Mouse (Mus musculus) urinary bladder, postnatal 36 days (tissue): ENCODE measurements at regions not wholly inside any gene's neighbourhood (a gene's known extent, or its start where the extent isn't known, plus 50 kb on each side); places are given as distances from the start of the nearest gene placed in this dataset.

Experiments
- DNase-seq, 2 experiments: peaks; one replicate each; pipeline ENCODE4 v3.0.0; 2022; ENCODE audit warnings: low spot score in 2 of 2, mixed read lengths in 1 of 2

GRCm38 (mm10) chrX:161487691-161488090 lies 200.4 kb downstream of the Gm15262 start:
- peak in 1 of 2 experiments; percentile 49 for DNase-seq

GRCm38 (mm10) chrX:161511341-161511740 lies 205.5 kb upstream of the Rai2 start:
- DNase-seq, result no peak

DNA sequence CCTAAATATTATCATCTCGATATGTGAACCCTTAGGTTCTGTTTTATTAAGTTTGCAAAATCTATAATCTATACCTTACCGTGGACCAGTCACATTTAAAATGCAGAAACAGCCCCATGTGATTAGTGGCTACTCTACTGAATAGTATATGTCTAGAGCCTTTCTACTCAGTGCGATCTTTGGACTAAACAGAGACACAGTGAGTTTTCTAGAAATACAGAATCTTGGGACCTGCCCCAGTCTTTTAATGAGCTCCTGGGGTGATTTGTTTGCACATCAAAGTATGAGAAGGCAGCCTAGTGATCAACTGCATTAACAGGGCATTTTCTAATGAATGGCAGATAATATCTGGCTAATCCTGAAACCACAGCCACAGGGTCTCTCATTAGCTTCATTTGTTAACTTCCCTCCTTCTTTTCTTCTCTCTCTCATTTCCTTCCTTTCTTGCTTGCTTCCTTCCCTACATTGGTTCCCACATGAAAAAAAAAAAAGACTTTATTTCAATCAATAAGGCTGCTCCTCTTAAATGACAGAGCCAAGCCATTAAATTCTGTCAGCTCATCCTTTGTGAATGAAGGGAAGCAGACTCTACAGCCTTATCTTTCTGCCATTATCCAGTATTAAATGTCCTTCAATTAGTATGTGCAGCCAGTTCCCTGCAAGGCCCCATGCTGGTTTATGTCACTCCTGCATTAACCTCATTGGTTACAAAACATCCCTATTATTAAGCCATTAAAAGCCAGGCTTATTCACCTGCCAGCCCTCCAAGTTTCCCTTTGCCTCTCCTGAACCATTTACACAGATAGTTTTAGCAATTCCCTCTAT lies 193.2 kb upstream of the Rai2 start:
- DNase-seq, result no peak

DNA sequence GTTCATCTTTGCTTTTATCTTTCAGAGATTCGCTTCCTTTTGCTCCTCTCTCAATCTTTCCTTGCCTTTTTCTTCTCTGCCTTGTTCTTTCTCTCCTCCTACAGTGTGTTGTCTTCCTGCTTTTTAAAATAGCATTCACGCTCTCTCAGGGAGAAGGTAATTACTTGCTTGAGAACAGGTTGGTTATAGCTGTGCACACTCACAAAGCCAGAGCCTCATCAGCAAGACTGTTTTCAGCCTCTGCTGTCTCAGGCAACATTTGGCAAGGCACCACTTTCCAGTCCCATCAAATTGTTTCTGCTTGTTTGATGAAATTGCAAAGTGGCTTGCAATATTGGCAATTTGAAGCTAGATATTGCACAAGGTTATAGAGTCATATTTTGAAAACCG lies 192.6 kb upstream of the Rai2 start:
- no peak for DNase-seq

- no peak for DNase-seq
Observed at GRCm38 (mm10) chrX:161537290-161537689, 179.6 kb upstream of the Rai2 start.

DNA sequence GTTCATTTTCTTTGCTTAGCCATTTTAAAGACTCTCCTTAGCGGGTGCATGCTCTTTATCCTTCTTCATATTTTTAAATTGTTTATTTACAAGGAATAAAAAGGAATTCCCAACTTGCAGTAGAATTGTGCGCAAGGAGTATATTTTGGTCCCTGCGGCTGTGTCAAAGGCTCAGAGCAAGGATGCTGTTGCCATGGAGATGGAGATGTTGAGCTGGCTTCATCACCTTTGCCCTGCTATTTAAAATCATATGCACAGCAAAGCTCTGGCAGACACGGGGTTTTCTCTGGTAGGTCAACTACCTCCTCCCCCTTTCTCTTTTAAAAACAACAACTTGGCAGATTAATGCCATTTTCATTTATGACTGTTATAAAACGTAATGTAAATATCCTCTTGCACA lies 160.0 kb upstream of the Rai2 start:
- DNase-seq, result no peak

DNA sequence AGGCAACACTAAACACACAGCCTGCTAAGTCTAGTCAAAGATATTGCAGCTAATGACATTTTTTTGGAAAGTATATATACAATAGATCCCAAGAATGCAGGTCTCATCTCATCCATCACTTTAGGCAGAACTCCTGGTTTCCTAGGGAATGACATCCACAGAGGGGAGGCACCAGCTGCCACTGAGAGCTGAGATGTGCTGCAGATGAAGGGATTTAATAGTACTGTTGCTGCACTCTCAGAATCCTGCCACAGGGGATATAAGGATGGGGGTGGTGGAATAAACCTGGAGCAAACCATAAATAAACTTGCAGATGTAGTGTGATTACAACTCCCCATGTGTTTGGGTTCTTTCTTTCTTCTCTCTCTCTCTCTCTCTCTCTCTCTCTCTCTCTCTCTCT lies 158.4 kb upstream of the Rai2 start:
- no peak for DNase-seq

DNA sequence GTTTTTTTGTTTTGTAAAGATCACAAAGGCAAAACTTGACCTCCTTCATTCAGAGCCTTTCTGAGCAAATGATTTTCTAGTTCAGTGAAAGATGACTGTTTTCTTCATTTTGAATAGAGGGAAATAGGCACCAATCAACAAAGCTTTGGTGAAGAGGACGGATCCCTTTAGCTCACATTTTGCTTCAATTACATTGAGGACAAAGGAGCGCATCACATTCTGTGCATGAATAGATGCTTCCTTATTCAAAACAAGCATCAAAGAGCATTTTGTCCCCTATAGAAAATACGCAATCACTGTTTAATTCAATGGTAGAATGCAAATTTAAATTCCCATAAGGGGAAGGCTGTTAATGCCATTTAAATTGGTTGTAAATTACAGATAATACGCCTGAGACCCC lies 150.4 kb upstream of the Rai2 start:
- no peak for DNase-seq

DNA sequence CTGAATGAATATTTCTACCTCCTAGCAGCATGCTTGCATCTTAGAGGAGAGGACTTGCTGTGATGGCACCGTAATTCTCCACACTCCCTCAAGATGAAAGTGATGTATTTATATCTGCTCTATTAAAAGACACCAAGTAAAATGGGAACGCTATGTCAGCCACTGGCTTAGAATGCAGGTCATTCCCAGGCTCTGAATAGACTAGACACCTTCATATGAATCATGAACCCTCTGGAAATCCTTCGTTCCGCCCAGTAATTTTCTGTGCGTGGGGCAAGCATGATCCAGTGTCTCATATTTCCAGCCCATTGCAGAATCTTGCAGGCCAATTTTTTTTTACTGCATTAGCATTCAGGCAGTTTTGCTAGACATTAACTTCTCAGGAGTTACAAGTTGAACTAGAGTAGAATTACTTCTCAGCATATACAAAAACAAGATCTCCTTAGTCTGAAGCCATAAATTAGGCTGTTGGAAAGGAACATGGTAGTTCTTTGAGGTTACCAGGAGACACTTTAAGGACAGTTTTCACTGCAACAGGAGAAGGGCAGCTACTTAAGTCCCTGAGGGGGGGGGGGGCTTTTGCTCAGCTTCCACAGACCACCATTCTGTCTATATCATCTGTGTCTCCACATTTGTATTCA lies 134.7 kb upstream of the Rai2 start:
- no peak for DNase-seq

DNA sequence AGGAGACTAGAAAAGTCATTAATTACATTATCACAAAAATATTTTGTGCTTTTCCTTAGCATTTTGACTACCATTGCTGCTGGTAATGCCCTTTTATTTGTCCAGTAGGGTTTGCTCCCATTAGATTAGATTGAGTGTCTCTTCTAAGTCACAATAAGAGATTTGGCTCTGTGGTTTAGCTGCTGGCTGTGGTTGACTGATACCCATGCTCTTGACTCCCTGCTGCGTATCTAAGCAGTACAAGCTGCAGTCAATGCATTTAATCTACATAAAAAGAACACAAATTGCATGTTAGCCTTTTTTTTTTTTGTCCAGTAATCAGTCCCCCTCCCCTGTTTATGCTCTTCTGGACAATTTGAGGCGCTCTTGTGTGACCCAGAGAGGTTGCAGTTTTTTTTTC lies 133.0 kb upstream of the Rai2 start:
- DNase-seq, result no peak

- DNase-seq, result no peak
Observed at GRCm38 (mm10) chrX:161633869-161634268, 83.0 kb upstream of the Rai2 start.

GRCm38 (mm10) chrX:161634342-161634741 lies 82.5 kb upstream of the Rai2 start:
- DNase-seq, result no peak

DNA sequence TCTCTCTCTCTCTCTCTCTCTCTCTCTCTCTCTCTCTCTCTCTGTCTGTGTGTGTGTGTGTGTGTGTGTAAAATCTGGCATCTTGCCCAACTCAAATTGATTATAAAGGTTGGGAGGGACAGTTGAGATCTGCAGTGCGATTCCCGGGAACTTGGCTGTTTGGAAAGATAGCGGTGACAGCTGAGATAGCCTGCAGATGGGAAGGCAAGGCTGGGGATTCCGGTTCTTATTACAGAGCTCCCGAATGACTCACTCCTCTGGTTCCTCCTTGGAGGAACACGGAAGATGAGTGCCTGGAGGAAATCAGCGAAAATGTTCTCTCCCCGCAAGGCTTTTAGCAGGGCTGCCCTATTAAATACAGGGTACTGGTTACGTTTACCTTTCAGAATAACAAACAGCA lies 81.2 kb upstream of the Rai2 start:
- DNase-seq, result peak; percentile 1 to 12

DNA sequence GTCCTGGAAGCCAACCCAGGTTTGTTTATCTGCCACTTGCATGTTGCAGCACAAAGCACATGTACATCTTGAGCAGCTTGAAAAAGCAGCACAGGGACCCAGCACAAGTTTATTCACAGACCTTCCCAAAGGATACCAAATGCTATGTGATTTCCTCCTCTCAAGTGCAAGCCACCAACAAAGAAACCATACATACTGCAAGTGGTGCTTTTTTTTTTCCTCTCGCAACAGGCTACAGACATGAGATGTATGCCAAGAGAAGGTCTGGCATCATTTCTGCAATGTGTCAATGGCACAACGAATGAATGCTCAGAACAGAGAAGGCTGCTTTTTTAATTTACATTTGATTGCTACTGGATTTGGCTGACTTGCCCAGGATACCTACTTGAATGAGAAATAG lies 63.8 kb upstream of the Rai2 start:
- no peak for DNase-seq

DNA sequence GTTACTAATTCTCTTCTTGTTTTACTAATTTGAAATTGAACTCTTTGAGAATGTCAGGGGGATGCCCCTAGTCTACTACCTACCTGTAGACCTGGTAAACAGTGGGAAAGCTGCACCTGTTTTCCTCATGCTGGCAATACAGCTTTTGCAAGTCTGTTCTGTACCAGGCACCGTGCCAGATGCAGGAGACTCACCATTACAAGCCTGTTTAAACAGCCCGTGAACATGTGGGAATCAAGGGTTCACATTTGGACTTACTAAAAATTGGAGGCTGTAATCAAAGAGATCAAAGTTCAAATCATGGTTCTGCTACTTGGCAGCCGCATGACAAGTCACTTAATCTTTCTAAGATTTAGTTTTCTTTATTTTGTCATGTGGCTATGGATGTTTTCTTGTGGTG lies 56.8 kb upstream of the Rai2 start:
- DNase-seq, result no peak

GRCm38 (mm10) chrX:161661936-161662335 lies 54.9 kb upstream of the Rai2 start:
- DNase-seq, result no peak
